Mouse (Mus musculus) midbrain, embryonic 11.5 days (tissue): ENCODE data around the gene Dsel. TPM values are rescaled to one million over a fixed set of nuclear protein-coding genes. Genes with fewer than 3 reads are reported as not detected.

Source experiments
- ATAC-seq: fragments of 200-750 bp; cut with Nextera tagmentation; 2 replicates; pipeline ENCODE4 v1.8.0; 2017; ENCODE audit warnings: moderate TSS enrichment, moderate library complexity; ENCODE audit not compliant: low FRiP score
- DNase-seq: peaks from one replicate; pipeline ENCODE4 v3.0.0; 2015; ENCODE audit warnings: low spot score; ENCODE audit errors: missing footprints
- H3K27ac ChIP-seq: fragments of 300-500 bp; sonication (generic); 2 replicates; pipeline ENCODE4 v1.5.1; 2014; ENCODE audit warnings: low read depth, low read length
- H3K27me3 ChIP-seq: fragments of 300-500 bp; sonication (generic); 2 replicates; pipeline ENCODE4 v1.6.1; 2014; ENCODE audit warnings: mild to moderate bottlenecking, low read length, moderate library complexity, mixed read lengths; ENCODE audit not compliant: control insufficient read depth, insufficient read depth
- H3K36me3 ChIP-seq: fragments of 300-500 bp; sonication (generic); 2 replicates; pipeline ENCODE4 v1.6.1; 2014; ENCODE audit warnings: mild to moderate bottlenecking, low read length, moderate library complexity, mixed read lengths; ENCODE audit not compliant: control insufficient read depth, insufficient read depth
- H3K4me1 ChIP-seq: fragments of 300-500 bp; sonication (generic); 2 replicates; pipeline ENCODE4 v1.6.1; 2014; ENCODE audit warnings: low read length; ENCODE audit not compliant: control insufficient read depth, insufficient read depth
- H3K4me2 ChIP-seq: fragments of 300-500 bp; sonication (generic); 2 replicates; pipeline ENCODE4 v1.6.1; 2014; ENCODE audit warnings: mild to moderate bottlenecking, moderate library complexity
- H3K4me3 ChIP-seq: fragments of 300-500 bp; sonication (generic); 2 replicates; pipeline ENCODE4 v1.5.1; 2014; ENCODE audit warnings: low read depth, low read length
- H3K9ac ChIP-seq: fragments of 300-500 bp; sonication (generic); 2 replicates; pipeline ENCODE4 v1.6.1; 2014; ENCODE audit warnings: low read length
- H3K9me3 ChIP-seq: fragments of 300-500 bp; sonication (generic); 2 replicates; pipeline ENCODE4 v1.6.1; 2016; ENCODE audit warnings: low read length; ENCODE audit not compliant: control insufficient read depth
- WGBS: fragments of 180-500 bp; shearing (Covaris S2); extraction: QIAGEN DNeasy Blood & Tissue Kit; methylation state at CpG from one replicate; pipeline ENCODE4 v1.1.7; 2014; 5-methylcytosine and 5-hydroxymethylcytosine counted together
- polyA plus RNA-seq: library from polyadenylated mRNA; unstranded; fragments of >200 nt; fragmentation: Nextera tagmentation; extraction: Ambion mirVana; gene quantifications from 2 replicates; pipeline ENCODE4 v1.2.1, GENCODE M21; 2014

The Dsel gene
- 11.5 and 11.8 TPM in 2 replicates for polyA plus RNA-seq

GRCm38 (mm10) chr1:111864779-111865165 is at the start of gene Dsel:
TSS of gene Dsel (minus strand) at chr1:111864918.
- no peaks in the 10 kb centered on the region for H3K36me3 ChIP-seq
- ATAC-seq = peak; percentile 99

GRCm38 (mm10) chr1:111911424-111911823 is 46.7 kb upstream of the Dsel start:
- 5% methylated on average over 1 of the region's 1 CpGs for WGBS
- no peak for DNase-seq
- Histone ChIP-seq H3K27me3 (no peaks in the 10 kb centered on the region), H3K4me3 (no peak overlapping the region), H3K9ac (no peak overlapping the region), H3K27ac (no peak overlapping the region), H3K36me3 (no peaks in the 10 kb centered on the region), H3K9me3 (no peaks in the 10 kb centered on the region), H3K4me2 (no peak overlapping the region), H3K4me1 (no peaks in the 10 kb centered on the region)
- peak; percentile 75 for ATAC-seq

More at GRCm38 (mm10) chr1:111864779-111865165, at the start of gene Dsel:
- peak; percentile 99 for DNase-seq
- H3K4me1 ChIP-seq = no peaks in the 10 kb centered on the region
- H3K27ac ChIP-seq = peak within 1 kb of the TSS; percentile 71
- peak within 1 kb of the TSS; percentile 76 for H3K4me3 ChIP-seq
- H3K27me3 ChIP-seq = no peaks in the 10 kb centered on the region
- WGBS = under 1% methylated on average over 33 of the region's 33 CpGs
- H3K4me2 ChIP-seq = peak within 1 kb of the TSS; percentile 71
- H3K9me3 ChIP-seq = no peaks in the 10 kb centered on the region
- peak within 1 kb of the TSS; percentile 87 for H3K9ac ChIP-seq

- H3K4me1 ChIP-seq = no peaks in the 10 kb centered on the region
- no peaks in the 10 kb centered on the region for H3K27me3 ChIP-seq
- 84% methylated on average over 3 of the region's 3 CpGs for WGBS
- no peak overlapping the region for H3K4me2 ChIP-seq
- no peaks in the 10 kb centered on the region for H3K9me3 ChIP-seq
- DNase-seq (no peak), ATAC-seq (no peak)
- H3K4me3 ChIP-seq = no peak overlapping the region
- no peak overlapping the region for H3K9ac ChIP-seq
- H3K27ac ChIP-seq = no peak overlapping the region
- no peaks in the 10 kb centered on the region for H3K36me3 ChIP-seq
These were observed 18.6 kb upstream of the Dsel start for GRCm38 (mm10) chr1:111883336-111883735.

- H3K9me3 ChIP-seq = no peaks in the 10 kb centered on the region
These were observed 11.1 kb upstream of the Dsel start for GRCm38 (mm10) chr1:111875784-111876183.

GRCm38 (mm10) chr1:111873196-111873595 is 8.5 kb upstream of the Dsel start:
- no peak for ATAC-seq
- Histone ChIP-seq H3K4me2 (no peak overlapping the region), H3K27me3 (no peaks in the 10 kb centered on the region), H3K9ac (no peak overlapping the region), H3K4me3 (no peak overlapping the region), H3K4me1 (no peaks in the 10 kb centered on the region), H3K9me3 (no peaks in the 10 kb centered on the region), H3K27ac (no peak overlapping the region), H3K36me3 (no peaks in the 10 kb centered on the region)
- peak; percentile 59 for DNase-seq

More at GRCm38 (mm10) chr1:111875784-111876183, 11.1 kb upstream of the Dsel start:
- H3K4me2 ChIP-seq = no peak overlapping the region
- no peaks in the 10 kb centered on the region for H3K4me1 ChIP-seq
- H3K9ac ChIP-seq = no peak overlapping the region
- no peaks in the 10 kb centered on the region for H3K36me3 ChIP-seq
- ATAC-seq (0 out of 2 replicates have a peak, but pooled peaks have one; percentile 5), DNase-seq (no peak)
- H3K27ac ChIP-seq = no peak overlapping the region
- H3K4me3 ChIP-seq = no peak overlapping the region
- H3K27me3 ChIP-seq = no peaks in the 10 kb centered on the region

- Histone ChIP-seq H3K4me2 (no peak overlapping the region), H3K27ac (no peak overlapping the region), H3K27me3 (no peaks in the 10 kb centered on the region), H3K9me3 (no peaks in the 10 kb centered on the region), H3K4me1 (no peaks in the 10 kb centered on the region), H3K9ac (no peak overlapping the region), H3K36me3 (no peaks in the 10 kb centered on the region), H3K4me3 (no peak overlapping the region)
- DNase-seq (no peak), ATAC-seq (no peak)
- 79% methylated on average over 2 of the region's 2 CpGs for WGBS
These were observed 749 bp upstream of the Dsel start for GRCm38 (mm10) chr1:111865467-111865866.

- DNase-seq = peak; percentile 97
- Histone ChIP-seq H3K36me3 (no peaks in the 10 kb centered on the region), H3K9me3 (no peaks in the 10 kb centered on the region), H3K27me3 (no peaks in the 10 kb centered on the region), H3K27ac (peak overlapping the region; percentile 71), H3K4me2 (peak overlapping the region; percentile 71), H3K4me1 (no peaks in the 10 kb centered on the region), H3K4me3 (peak overlapping the region; percentile 76), H3K9ac (peak overlapping the region; percentile 87)
- ATAC-seq = peak; percentile 62
- under 1% methylated on average over 41 of the region's 41 CpGs for WGBS
These were observed 497 bp downstream of the Dsel start for GRCm38 (mm10) chr1:111864063-111864778.

GRCm38 (mm10) chr1:111857852-111858251 is 6.9 kb downstream of the Dsel start:
- H3K36me3 ChIP-seq = no peaks in the 10 kb centered on the region
- WGBS = 90% methylated on average over 1 of the region's 1 CpGs

GRCm38 (mm10) chr1:111852439-111852838 is 12.3 kb downstream of the Dsel start:
- no peaks in the 10 kb centered on the region for H3K36me3 ChIP-seq
- H3K27ac ChIP-seq = no peak overlapping the region
- H3K27me3 ChIP-seq = no peaks in the 10 kb centered on the region
- no peak overlapping the region for H3K9ac ChIP-seq
- H3K4me2 ChIP-seq = no peak overlapping the region
- no peak overlapping the region for H3K4me3 ChIP-seq
- DNase-seq (no peak), ATAC-seq (no peak)
- 90% methylated on average over 8 of the region's 8 CpGs for WGBS
- H3K4me1 ChIP-seq = no peaks in the 10 kb centered on the region
- H3K9me3 ChIP-seq = no peaks in the 10 kb centered on the region

More at GRCm38 (mm10) chr1:111857852-111858251, 6.9 kb downstream of the Dsel start:
- DNase-seq (peak; percentile 59), ATAC-seq (no peak)
- H3K9me3 ChIP-seq = no peaks in the 10 kb centered on the region
- no peak overlapping the region for H3K4me3 ChIP-seq
- no peaks in the 10 kb centered on the region for H3K4me1 ChIP-seq
- no peak overlapping the region for H3K9ac ChIP-seq
- H3K4me2 ChIP-seq = no peak overlapping the region
- H3K27ac ChIP-seq = no peak overlapping the region
- no peaks in the 10 kb centered on the region for H3K27me3 ChIP-seq
